Comparison of ENCODE assay signal across 12 mouse cellular contexts in genomic region chr12:86965237-86965799, GRCm38 (mm10). TPM values are rescaled to one million over a fixed set of nuclear protein-coding genes. Genes with fewer than 3 reads are reported as not detected.
"Had no signal": no experiment of that assay in that cellular context is flagged by ENCODE, and none has a peak within 500 bp of the region (broad histone marks: within the 10 kb centered on the region; RNA-seq: fewer than 3 reads in every experiment).

No protein-coding gene starts in this region.

- ATAC-seq: midbrain, embryonic 13.5 days had no signal

- H3K4me2 ChIP-seq: liver, embryonic 11.5 days; liver, embryonic 15.5 days; midbrain, embryonic 13.5 days had no signal

- DNase-seq: kidney, postnatal 25 days; layer of hippocampus, adult 9-11 months; lung, adult 2 months; lung, postnatal 14 days; right cerebral cortex, postnatal 14 days; thymus, postnatal 4 days had no signal

- H3K9me3 ChIP-seq: limb, embryonic 10.5 days; liver, embryonic 15.5 days; midbrain, embryonic 13.5 days had no signal

- H3K9ac ChIP-seq: liver, embryonic 15.5 days; midbrain, embryonic 13.5 days had no signal

- H3K4me1 ChIP-seq: limb, embryonic 10.5 days had no signal

- H3K4me3 ChIP-seq: limb, embryonic 10.5 days; liver, embryonic 15.5 days; midbrain, embryonic 13.5 days had no signal

- H3K27me3 ChIP-seq: liver, embryonic 15.5 days; midbrain, embryonic 13.5 days had no signal

- H3K27ac ChIP-seq: limb, embryonic 10.5 days; liver, embryonic 15.5 days; midbrain, embryonic 13.5 days had no signal

RNA-seq across cellular contexts. Expression of gene Zdhhc22, which starts 24.9 kb away (rescaled TPM):
- total RNA-seq: megakaryocyte progenitor cell, adult 5-6 weeks had no signal
- polyA plus RNA-seq: kidney, embryonic 16.5 days; lung, adult 2 months had no signal

RNA-seq across cellular contexts. Expression of gene Tmem63c, which starts 55.8 kb away (rescaled TPM):
- total RNA-seq: megakaryocyte progenitor cell, adult 5-6 weeks had no signal
- polyA plus RNA-seq: limb, embryonic 10.5 days; liver, embryonic 11.5 days; liver, embryonic 15.5 days had no signal
